Mouse (Mus musculus) central nervous system, embryonic 14 days (tissue): ENCODE results near the gene Oog1. TPM values are rescaled to one million over a fixed set of nuclear protein-coding genes. Genes with fewer than 3 reads are reported as not detected.

ENCODE experiments used
- polyA plus RNA-seq: library from polyadenylated mRNA; depleted of rRNA; stranded (reverse); fragments of >200 nt; gene quantifications from 2 replicates; pipeline ENCODE4 v1.2.3, GENCODE M21; 2012; rRNA removed

Oog1 gene
- polyA plus RNA-seq, result not detected in 2 replicates

GRCm38 (mm10) chr12:87602388-87602787 lies at the start of gene Oog1:
TSS of gene Oog1 (plus strand) at chr12:87602688.

DNA sequence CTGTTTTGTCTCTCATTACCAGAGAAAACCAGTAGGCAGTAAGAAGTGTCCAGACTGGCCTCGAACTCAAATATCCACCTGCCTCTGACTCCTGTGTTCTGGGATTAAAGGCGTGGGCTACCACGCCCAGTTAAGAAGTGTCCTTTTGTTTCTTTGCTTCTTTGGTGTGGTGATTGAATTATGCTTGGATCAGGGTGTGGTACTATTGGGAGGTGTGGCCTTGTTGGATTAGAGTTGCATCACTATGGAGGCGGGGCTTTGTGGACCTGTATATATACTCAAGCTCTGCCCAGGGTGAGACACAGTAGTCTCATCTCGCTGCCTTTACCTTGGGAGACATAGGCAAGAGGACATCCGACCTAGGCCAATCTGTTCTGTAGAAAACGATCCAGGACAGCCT lies 16.1 kb downstream of the Oog1 start, which contains the start of gene Gm4027:
TSS of gene Gm4027 (plus strand) at position 301 of the 400 bp plus-strand sequence.

GRCm38 (mm10) chr12:87644520-87644919 lies 42.0 kb downstream of the Oog1 start, which contains the start of gene Gm16381:
TSS of gene Gm16381 (minus strand) at chr12:87644620.

Other genes with a start within 250 kb of the Oog1 start
- 35.9 and 37.6 TPM in 2 replicates for gene Sptlc2, start 214.3 kb upstream of the Oog1 start, polyA plus RNA-seq
- 83.3 and 98.6 TPM in 2 replicates for gene Slirp, start 158.8 kb upstream of the Oog1 start, polyA plus RNA-seq
- 33.1 and 41.4 TPM in 2 replicates for gene Alkbh1, start 158.7 kb upstream of the Oog1 start, polyA plus RNA-seq
- gene Snw1, start 130.4 kb upstream of the Oog1 start, polyA plus RNA-seq, result 51.0 and 56.3 TPM in 2 replicates
- not detected in 2 replicates for gene Gm5788, start 108.0 kb upstream of the Oog1 start, polyA plus RNA-seq
- not detected in 2 replicates for gene Gm8300, start 88.4 kb upstream of the Oog1 start, polyA plus RNA-seq
- gene Gm4027, start 16.2 kb downstream of the Oog1 start, polyA plus RNA-seq, result not detected in 2 replicates
- not detected in 2 replicates for gene Gm16381, start 41.9 kb downstream of the Oog1 start, polyA plus RNA-seq
- not detected in 2 replicates for gene Gm21319, start 173.1 kb downstream of the Oog1 start, polyA plus RNA-seq
- not detected in 2 replicates for gene Gm21936, start 192.8 kb downstream of the Oog1 start, polyA plus RNA-seq
- gene BB287469, start 213.9 kb downstream of the Oog1 start, polyA plus RNA-seq, result not detected in 2 replicates
- not detected in 2 replicates for gene Gm2001, start 239.7 kb downstream of the Oog1 start, polyA plus RNA-seq